Mouse (Mus musculus) ovary, postnatal 14 days (tissue): Measurements from ENCODE around the gene Pramel7.
"Not testable (repeated sequence)": the region's sequence is repeated elsewhere in the genome, so short reads cannot be mapped to it uniquely, and the experiment has no call there.

Experiments used
- DNase-seq: peaks from one replicate; pipeline ENCODE4 v3.0.0; 2022; ENCODE audit warnings: low spot score

Gene Pramel7

DNA sequence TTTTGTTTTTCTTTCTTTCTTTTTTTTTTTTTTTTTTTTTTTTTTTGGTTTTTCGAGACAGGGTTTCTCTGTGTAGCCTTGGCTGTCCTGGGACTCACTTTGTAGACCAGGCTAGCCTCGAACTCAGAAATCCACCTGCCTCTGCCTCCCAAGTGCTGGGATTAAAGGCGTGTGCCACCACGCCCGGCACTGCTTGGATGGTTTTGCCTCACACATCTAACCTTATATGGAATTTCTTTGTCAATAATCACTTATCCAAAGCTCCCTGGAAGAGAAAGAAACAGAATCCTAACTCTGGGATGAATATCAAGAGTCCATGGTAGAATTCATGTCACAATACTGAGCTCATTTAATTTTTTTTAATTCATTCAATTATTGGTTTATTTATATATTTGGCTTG is at the start of gene Pramel7:
TSS of gene Pramel7 (minus strand) at position 101 of the 400 bp plus-strand sequence.
- DNase-seq = not testable (repeated sequence)

DNA sequence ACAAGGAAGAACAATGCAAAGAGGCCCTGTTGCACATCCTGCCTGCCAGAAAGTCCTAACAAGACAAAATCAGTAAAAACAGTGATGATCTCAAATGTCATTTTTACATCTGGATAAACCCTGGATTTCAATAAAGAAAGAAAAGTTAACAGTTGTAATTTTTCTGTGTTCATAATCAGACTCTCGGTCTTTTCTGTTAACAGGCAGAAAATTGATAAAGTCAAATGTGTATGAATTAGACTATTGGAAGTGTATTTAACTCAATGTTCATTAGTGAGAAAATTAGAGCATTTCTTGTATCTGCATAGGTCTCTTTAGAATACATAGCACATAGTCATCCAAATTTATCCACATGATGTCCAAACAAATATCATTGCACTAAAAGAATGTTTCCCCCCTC is 48.5 kb upstream of the Pramel7 start, which contains the start of gene Olfr1128:
TSS of gene Olfr1128 (minus strand) at position 101 of the 400 bp plus-strand sequence.
- DNase-seq = no peak

DNA sequence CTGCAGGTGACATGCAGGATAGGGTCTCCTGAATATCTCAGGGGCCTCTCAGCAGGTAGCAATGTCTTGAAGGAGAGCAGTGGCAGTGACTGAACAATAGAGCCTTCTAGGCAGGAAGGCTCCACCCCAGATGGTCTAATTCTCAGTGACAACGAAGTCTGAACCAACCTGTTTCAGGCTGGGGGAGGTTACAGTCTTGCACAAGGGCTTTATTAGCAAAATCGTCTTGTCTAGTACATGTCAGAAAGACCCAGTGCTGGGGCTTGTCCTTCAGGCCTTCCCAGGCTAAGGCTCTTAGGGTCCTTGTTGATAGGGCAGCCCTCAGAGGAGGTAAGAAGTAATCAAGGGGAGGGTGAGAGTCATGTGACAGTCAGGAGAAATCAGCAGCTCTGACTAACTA is 37.9 kb upstream of the Pramel7 start:
- no peak for DNase-seq

DNA sequence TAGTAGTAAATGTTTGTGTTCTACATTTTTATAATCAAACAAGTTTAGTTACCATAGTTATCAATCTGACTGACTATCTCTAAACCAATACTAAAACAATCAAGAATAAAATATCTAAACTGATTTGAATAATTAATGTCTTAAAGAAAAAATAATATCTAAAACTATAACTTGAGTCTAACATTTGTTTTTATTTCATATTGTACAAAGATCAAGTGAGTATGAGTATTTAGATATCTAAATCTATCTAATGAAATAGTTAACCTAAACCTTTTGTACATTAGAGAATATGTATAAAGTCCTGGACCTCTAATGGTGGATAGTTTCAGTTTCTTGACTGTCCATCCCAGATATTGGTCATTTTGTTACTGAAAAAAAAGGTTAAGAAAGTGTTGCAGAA is 34.6 kb upstream of the Pramel7 start, which contains the start of gene Olfr153:
TSS of gene Olfr153 (plus strand) at position 301 of the 400 bp plus-strand sequence.
- DNase-seq = no peak

DNA sequence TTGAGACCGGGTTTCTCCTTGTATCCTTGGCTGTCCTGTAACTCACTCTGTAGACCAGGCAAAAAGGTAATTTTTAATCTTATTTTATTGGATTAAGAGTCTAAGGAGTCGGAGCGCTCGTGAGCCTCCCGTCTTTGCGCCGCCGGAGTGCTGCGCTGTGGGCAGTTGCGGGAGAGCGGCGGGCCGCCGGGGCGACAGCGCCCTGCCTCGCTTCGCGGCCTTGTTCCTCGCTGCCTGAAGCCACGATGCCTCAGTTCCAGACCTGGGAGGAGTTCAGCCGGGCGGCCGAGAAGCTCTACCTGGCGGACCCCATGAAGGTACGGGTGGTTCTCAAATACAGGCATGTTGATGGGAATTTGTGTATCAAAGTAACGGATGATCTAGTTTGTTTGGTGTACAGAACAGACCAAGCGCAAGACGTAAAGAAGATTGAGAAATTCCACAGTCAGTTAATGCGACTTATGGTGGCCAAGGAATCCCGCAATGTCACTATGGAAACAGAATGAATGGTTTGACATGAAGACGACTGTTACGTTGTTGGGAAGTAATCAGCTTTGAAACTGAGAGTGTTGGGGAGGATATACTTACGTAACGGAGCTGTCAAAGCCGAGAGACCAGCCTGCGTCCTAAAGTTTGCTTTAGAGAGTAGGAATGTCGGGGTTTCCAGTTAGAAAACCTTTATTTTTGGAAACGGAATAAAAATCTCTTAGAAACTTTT is 29.2 kb upstream of the Pramel7 start:
- DNase-seq = not testable (repeated sequence)

DNA sequence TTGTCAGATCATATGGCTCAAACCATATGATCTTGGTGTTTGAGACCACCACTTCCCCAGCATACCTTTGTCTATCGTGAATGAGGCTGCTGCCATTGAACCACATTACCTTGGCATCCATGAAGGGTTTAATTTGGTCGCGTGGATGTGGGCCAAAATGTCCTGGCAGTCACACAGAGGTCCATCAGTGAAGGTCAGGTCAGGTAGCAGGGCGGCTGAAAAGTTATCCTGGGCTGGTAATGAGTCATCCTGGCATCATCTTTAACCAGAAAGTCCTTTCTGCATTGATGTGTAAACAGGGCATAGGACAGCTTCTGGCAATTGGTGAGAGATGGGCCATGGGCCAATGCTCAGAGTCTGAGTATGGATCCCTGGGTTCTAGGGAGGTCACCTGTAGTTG is 23.8 kb upstream of the Pramel7 start:
- no peak for DNase-seq

DNA sequence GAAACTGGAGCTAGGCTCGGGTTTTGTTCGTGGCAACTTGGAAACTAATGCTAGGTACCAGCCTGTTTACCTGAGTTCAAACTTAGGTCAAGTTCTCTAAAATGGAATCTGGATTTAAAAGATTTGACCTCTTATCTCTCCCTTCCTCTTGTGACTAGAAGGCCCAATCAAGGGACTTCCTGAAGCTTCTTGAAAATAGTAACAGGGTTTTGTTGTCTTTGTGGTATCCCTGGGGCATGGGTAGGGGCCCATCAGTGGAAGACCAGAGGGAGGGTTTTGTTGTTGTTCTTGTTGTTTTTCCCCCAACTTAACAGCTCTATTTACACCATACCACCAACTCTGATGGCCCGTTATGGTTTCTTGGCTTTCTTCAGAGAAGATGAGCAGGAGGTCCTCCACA is 19.7 kb upstream of the Pramel7 start:
- DNase-seq = no peak

DNA sequence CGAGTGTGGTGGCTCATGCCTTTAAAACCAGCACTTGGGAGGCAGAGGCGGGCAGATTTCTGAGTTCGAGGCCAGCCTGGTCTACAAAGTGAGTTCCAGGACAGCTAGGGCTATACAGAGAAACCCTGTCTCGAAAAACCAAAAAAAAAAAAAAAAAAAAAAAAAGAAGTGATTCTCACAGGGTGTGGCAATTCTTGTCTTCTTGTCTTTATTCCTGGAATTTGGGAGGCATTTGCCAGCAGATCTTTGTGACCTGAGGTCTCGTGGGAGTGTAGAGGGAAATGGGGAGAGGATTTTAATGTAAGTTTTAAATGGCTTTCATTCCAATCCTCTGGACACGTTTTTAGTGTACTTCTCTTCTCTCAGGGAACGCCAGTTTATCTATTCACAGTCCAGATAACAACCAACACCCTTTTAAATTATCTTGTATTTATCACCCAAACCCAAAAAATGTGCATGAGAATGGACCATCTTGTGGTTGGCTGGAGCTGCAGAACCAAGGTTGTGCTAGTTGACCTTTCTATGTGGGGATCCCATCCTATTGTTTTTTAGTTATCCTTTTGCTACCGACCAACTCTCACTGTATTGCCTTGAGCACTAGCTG is 18.7 kb upstream of the Pramel7 start:
- no peak for DNase-seq

DNA sequence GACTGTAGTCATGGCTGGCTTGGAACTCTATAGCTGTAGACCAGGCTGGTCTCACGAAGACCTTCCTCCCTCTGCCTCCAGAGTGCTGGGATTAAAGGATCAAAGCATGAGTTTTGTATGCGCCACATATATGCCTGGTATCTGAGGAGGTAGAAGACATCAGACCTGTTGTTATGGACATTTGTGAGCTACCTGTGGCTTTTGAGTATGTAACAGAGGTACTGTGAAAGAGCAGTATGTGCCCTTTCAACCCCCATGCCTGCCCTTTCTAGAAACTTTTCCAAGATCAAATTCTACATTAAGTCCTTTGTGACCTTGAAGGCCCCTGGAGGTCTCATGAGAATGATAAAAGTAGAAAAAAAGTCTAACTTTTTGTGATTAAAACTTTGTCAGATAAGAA is 18.2 kb upstream of the Pramel7 start:
- DNase-seq = no peak

DNA sequence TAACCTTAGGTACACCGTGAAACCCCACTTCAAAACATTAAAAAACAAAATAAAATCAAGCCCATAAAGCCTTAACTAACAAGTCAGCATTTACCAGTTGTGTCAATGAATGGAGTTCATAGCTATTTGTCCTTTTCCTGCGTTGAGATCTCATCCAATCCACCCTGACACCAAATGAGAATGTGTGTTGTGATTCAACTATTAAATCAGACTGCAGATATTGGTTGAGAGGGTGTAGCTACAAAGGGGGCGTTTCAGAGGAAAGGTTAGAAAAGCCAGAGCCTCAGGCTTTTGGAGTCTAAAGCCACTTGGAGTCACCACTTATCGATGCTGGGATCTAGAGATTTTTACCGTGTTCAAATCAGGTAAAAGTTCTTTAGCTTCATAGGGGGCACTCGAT is 9.4 kb upstream of the Pramel7 start, which contains the start of gene Pramel6:
TSS of gene Pramel6 (plus strand) at position 301 of the 400 bp plus-strand sequence.
- no peak for DNase-seq

DNA sequence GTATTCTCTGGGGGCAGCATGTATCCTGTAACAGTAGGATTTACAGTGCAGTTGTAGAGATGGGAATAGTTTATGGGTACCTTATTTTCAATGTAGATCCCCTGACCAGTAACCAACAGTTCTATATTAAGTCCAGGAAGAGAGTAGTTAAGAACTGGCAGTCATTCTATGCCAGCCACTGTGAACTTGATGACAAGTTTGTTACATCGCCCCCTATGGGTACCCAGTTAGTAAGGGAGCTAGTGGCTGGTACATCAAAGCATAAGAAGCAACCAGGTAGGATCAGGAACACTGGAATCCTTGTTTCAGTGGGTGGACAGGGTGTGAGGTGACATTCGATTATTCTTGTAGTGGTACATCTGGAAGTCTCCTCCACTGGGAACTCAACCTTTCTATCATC is 14.6 kb downstream of the Pramel7 start:
- DNase-seq = no peak

DNA sequence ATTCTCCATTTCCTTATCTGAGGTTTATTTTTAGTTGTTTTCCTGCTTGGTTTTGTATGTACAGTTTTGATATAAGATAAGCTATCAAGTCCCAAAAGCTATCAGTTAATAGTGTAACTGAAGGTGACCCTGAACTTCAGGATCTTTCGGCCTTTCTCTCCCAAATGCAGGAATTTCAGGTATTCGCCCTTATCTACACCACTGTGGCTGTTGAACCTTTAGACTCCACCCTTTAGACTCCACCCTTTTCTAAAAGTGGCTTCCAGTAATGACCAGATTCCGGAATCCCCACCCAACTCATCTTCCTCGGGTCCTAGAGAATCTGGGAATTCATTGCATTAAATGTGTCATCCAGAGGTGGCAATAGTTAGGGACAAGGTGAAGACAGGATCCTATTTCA is 15.7 kb downstream of the Pramel7 start:
- DNase-seq = no peak

DNA sequence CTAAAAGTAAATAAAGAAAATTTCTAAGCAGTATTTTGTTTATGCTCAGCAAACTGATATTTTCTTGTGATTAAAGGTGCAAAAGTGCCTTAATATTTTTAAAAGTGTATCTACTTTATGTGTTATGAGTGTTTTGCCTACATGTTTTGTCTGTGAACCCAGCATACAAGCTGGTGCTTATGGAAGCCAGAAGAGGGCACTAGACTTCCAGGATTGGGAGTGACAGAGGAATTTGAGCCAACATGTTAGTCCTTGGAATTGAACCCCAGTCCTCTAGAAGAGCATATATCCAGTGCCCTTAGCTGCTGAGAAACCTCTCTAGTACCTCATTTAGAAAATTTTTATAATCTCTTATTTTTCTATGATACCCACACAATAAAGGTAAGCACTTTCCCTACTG is 16.7 kb downstream of the Pramel7 start:
- DNase-seq = no peak

DNA sequence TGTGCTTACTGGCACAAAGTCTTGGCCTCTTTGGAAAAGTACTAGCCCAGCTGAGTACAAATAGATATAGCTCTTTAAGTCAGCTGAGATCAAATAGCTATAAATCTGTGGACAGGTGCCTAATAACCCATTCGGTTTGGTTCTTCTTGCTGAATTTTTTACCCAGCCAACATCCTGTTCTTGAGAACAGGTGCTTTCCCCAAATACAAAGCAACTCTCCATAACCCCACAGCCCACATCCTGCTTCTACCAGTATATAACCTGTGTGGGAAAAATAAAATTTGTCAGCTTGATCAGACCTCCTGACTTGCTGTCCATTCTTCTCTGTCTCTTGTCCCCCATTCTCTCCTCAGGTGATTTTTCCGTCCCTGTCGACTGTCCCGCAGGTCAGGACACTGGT is 35.1 kb downstream of the Pramel7 start:
- no peak for DNase-seq

DNA sequence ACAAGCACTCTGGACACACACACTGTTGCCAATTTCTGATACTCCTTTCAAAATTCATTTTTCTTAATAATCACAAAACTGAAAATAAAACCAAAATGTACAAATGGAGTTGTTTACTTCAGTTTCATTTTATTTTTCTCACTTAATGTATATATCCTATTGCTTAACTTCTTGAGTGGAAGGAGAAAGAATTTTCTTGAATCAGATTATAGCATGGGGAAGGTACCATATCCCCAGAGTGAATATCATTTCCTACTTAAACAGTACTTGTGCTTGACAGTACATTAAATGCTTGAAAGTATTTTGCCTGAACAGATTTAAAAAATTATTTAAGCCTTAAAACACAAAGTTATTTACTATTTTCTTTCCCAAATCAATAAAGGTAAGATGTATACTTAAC is 43.2 kb downstream of the Pramel7 start, which contains the start of gene Olfr1126:
TSS of gene Olfr1126 (plus strand) at position 301 of the 400 bp plus-strand sequence.
- no peak for DNase-seq
